Mouse (Mus musculus): ENCODE results near the gene Tmem50b.
"Not testable (repeated sequence)": the region's sequence is repeated elsewhere in the genome, so short reads cannot be mapped to it uniquely, and the experiment has no call there.

The Tmem50b gene

DNA sequence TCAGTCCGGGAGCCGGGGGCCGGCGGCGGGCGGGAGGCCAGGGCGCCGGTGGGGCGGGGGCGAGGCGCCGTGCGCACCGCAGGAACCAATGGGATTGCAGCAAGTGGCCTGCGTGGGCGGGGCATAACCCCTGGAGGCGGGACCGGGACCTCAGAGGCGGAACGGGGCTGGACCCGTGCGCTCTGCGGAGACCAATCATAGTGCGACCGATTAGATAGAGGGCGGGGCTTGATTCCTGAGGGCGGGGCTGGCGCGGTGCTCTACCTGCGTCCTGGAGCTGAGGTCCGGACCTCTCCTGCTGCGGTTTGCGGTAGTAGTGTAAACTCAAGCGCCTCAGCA is at the start of gene Tmem50b:
TSS of gene Tmem50b (minus strand) at position 129 of the 339 bp plus-strand sequence.
- peak; percentile 94 for DNase-seq (ENCODE audit: low read depth)

DNA sequence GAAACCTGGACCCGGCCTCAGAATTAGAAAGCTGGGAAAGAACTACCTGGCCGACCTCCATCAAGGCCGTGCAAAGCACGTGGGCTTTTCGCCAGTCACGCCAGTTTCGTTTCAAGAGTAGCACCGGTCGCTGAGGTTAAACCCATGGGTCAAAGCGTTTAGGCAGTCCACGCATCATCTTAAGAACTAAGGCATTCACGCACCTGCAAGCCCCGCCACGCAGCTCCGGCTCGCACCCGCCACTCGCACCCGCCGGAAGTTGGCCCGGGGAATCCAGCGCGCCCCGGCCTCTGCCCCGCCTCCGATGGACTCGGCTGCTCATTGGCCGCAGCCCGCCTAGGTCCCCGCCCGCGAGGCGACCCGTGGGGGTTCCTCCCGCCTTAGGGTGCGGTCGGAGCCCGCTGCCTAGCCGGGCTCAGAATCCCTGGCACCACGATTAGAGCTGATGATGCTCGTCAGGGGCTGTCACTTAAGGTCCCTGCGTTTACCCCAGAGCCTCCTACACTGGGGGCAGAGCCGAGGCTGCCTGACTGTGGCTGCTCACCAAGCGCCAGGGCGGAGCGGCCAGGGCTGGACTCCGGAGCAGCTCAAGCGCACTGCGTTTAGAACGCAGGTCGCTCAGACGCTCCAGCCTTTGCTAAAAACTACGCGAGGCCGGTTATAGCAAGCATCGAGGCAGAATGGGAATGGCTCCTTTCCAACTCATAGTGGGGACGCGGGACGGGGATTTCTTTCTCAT is 49.2 kb upstream of the Tmem50b start, which contains the start of gene Gart:
TSS of gene Gart (minus strand) at position 272 of the 739 bp plus-strand sequence.
- peak; percentile 87 for DNase-seq (ENCODE audit: low read depth)

DNA sequence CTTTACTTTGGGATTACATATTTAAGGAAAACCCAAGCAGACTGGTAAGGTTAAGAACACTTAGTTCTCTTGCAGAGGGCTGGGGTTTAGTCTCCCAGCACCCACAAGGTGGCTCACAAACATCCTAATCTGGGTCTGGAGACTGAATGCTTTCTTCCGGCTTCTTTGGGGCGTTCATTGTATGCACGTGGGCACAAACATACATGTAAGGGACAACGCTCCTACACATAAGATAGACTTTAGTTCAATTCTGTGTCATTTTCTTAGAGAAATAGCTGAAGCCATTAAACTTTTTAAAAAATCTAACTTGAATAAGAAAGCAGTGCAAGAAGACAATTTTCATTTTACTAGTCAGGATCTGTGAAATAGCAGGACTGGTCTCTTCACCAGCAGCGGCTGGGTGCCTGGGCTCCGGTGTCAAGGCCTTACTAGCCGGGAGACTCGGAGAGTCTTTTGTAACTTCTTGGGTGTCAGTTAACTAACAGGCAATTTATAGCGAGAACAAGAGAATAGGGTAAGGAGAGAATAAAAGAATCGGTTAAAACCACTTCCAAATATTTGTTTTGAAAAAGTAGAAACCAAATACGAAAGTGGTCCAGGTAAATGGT is 48.5 kb upstream of the Tmem50b start:
- DNase-seq (ENCODE audit: low read depth), result peak; percentile 72

DNA sequence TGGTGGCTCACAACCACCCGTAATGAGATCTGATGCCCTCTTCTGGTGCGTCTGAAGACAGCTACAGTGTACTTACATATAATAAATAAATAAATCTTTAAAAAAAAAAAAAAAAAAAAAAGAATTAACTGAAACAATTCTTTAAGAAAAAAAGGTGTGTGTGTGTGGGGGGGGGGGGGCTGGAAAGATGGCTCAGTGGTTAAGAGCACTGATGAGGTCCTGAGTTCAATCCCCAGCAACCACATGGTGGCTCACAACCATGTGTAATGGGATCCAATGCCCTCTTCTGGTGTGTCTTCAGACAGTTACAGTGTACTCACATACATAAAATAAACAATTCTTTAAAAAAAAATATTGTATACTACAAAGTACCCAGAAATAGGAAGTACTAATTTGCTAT is 47.8 kb upstream of the Tmem50b start:
- not testable (repeated sequence) for DNase-seq (ENCODE audit: low read depth)

DNA sequence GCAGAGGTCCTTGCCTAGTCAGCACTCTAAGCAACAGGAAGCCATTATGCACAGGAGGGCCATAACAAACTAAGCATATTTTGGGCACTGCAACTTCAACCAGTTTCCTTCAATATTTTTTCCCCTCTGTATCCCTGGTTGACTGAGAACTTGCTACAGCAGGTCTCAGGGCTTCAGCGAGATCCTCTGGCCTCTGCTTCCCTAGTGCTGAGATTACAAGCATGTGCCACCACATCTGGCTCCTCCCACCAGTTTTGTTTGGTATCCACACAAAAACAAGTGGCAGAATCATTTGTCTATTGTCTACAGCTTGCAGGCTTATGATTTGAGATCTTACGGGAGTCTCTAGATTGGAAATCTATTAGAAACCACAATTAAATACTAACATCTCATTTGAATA is 47.3 kb upstream of the Tmem50b start:
- DNase-seq (ENCODE audit: low read depth), result no peak

GRCm38 (mm10) chr16:91640171-91640570 is 42.6 kb upstream of the Tmem50b start:
- no peak for DNase-seq (ENCODE audit: low read depth)

DNA sequence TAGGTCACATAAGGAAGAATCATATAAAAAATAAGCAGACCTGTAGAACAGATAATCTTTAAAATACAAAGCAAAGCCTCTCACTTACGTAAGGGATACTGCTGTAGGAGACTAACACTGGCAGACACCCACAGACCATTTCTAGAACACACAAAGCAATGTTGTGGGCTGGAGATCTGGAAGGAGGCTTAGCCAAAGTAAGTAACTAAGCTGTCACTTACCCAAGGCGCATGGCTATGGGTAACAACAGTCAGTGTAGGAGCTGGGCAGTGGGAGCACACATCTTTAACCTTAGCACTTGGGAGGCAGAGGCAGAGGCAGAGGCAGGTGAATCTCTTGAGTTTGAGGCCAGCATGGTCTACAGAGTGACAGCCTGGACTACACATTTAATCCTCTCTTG is 42.0 kb upstream of the Tmem50b start:
- DNase-seq (ENCODE audit: low read depth), result no peak

DNA sequence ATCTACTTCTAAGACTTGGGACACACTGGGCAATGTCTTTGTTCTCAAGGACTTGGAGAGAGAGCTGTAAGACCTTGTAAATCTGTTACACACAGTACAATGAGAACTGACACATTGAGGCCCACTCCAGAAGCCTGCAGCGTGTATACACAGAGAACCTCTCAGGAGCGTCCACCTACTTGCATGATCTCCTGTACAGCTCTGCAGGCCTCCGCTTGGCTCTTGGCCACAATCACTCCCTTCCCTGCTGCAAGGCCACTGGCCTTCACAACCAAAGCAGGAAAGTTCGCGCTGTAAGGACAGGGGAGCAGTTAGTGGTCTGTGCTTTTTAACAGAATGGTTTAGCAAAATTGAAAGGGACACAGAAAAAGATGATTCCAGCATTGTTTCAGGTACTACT is 41.6 kb upstream of the Tmem50b start:
- no peak for DNase-seq (ENCODE audit: low read depth)

DNA sequence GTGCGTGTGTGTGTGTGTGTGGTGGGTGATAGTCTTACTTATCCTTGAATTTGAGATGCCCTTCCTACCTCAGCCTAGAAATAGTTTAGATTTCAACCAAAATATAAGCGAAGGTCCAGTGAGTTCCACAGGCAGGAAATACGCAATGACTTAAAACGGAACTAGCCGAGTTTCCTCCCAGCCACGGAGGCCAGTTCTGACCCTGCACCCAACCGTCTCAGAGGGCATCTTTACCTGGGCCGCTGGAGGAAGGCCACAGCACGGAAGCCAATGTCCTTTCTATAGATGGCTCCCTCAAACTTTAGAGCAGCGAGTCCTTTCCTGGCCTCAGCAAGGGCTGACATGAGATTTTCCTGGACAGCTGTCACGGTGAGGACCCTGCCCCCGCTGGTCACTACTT is 36.0 kb upstream of the Tmem50b start:
- no peak for DNase-seq (ENCODE audit: low read depth)

- DNase-seq (ENCODE audit: low read depth), result no peak
These were observed 35.3 kb upstream of the Tmem50b start for GRCm38 (mm10) chr16:91632940-91633339.

DNA sequence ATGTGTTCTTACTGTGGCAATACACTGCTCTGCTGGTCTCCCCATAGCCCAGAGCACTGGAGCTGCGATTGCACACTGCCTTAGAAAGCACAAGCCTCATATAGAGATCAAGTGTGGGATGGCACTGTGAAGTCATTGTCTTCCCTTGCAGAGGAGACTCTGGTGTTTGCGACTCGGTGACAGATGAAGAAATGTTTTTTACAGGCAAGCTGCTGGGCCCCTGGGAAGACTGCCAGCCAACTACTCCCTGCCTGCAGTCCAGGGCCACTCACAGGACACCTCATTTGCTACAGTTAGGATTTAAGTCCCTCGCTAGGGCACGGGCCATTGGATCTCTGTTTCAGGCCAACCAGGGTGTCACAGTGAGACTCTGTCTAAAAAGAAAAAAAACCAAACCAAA is 34.8 kb upstream of the Tmem50b start:
- no peak for DNase-seq (ENCODE audit: low read depth)

- no peak for DNase-seq (ENCODE audit: low read depth)
These were observed 33.0 kb upstream of the Tmem50b start for GRCm38 (mm10) chr16:91630584-91630983.

- DNase-seq (ENCODE audit: low read depth), result no peak
These were observed 32.1 kb upstream of the Tmem50b start for GRCm38 (mm10) chr16:91629749-91630148.

DNA sequence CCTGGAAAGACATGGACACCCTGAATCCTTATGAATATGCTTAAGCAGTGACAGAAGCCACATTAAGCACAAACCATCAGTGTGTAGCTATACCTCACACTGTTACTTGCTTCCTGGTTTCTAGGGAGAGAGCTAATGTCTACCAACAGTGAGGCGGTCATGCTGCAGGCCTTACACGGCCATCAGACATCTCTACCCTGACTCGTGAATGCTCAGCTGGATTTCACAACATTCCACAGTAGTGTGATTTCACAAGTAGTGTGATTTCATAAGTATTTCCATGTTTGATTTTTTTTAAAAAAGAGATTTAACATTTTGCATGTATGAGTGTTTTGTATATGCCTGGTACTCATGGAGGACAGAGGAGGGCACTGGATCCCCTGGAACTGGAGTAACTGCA is 31.1 kb upstream of the Tmem50b start:
- no peak for DNase-seq (ENCODE audit: low read depth)

- DNase-seq (ENCODE audit: low read depth), result no peak
These were observed 30.2 kb upstream of the Tmem50b start for GRCm38 (mm10) chr16:91627831-91628230.

- DNase-seq (ENCODE audit: low read depth), result no peak
These were observed 25.5 kb upstream of the Tmem50b start for GRCm38 (mm10) chr16:91623074-91623473.

DNA sequence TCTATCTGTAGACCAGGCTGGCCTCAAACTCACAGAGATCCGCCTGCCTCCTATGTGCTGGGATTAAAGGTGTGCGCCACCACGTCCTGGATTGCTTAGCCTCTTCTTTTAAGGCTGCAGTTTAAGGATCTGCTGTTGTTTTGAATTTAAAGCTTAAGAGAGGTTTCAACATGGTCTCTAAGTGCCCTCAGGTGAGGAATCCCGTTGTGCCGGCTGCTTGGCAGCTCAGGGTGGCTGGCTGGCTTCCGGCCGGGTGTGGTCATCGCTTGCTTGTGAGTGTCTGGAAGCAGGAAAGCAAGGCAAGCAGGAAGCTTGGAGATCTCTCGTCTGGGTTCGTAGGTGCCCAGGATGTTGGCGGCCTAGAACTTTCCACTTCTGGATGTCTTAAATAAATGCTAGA is 23.4 kb upstream of the Tmem50b start:
- DNase-seq (ENCODE audit: low read depth), result no peak

- no peak for DNase-seq (ENCODE audit: low read depth)
These were observed 22.6 kb upstream of the Tmem50b start for GRCm38 (mm10) chr16:91620185-91620584.

GRCm38 (mm10) chr16:91618511-91619501 is 21.2 kb upstream of the Tmem50b start, which contains the start of gene Dnajc28:
Gene Dnajc28, minus strand, starts transcription at chr16:91619026.
- peak; percentile 63 for DNase-seq (ENCODE audit: low read depth)

- DNase-seq (ENCODE audit: low read depth), result no peak
These were observed 17.0 kb upstream of the Tmem50b start for GRCm38 (mm10) chr16:91614552-91614951.

GRCm38 (mm10) chr16:91612525-91612924 is 14.9 kb upstream of the Tmem50b start:
- no peak for DNase-seq (ENCODE audit: low read depth)

DNA sequence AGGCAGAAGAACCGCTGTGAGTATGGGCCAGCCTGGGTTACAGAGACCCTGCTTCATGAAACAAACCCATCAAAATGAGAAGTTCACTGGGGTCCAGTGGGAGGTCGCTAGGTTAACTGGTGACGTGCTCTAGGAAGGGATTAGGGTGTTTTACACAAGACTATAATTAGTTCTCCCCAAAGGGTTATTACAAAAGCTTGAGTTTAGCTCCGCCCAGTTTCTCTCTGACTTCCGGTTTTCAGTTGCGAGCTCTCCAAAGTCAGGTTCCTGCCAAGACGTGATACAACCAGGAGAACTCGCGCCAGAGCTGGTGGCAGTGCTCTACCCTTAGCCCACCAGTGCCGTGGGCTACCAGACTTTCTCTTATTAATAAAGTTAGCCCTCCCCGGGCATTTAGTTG is 13.6 kb upstream of the Tmem50b start:
- DNase-seq (ENCODE audit: low read depth), result no peak
